Mouse (Mus musculus) MEL (cell line): ENCODE data around the gene Fam219a.

Source experiments
- CTCF ChIP-seq, 3 experiments: IDR thresholded peaks in 2 of 3; conservative IDR thresholded peaks in 1 of 3; 2 replicates each; pipeline ENCODE4 v1.5.1; 2011 to 2012; ENCODE audit warnings: low read length in 3 of 3, low read depth in 2 of 3, mild to moderate bottlenecking in 2 of 3, improper control_type of control experiment in 1 of 3, inconsistent platforms in 1 of 3, mixed read lengths in 1 of 3, moderate library complexity in 1 of 3; ENCODE audit not compliant: control insufficient read depth in 1 of 3, insufficient read depth in 1 of 3, poor library complexity in 1 of 3, severe bottlenecking in 1 of 3
- MAFK ChIP-seq: IDR thresholded peaks from 2 replicates; pipeline ENCODE4 v1.6.1; 2011; ENCODE audit warnings: low read depth, mild to moderate bottlenecking, low read length, improper control_type of control experiment, borderline replicate concordance
- POLR2A ChIP-seq, 2 experiments: IDR thresholded peaks; 2 replicates each; pipeline ENCODE4 v1.6.1; 2011 to 2012; ENCODE audit warnings: low read length in 2 of 2, mild to moderate bottlenecking in 2 of 2, control low read depth in 1 of 2, improper control_type of control experiment in 1 of 2, low read depth in 1 of 2, moderate library complexity in 1 of 2; ENCODE audit not compliant: control insufficient read depth in 1 of 2, insufficient read depth in 1 of 2, poor library complexity in 1 of 2
- POLR2AphosphoS5 ChIP-seq: IDR thresholded peaks from 2 replicates; pipeline ENCODE4 v1.6.1; 2012; ENCODE audit warnings: low read depth, borderline replicate concordance, mild to moderate bottlenecking, inconsistent platforms, low read length, moderate library complexity, mixed read lengths
- SIN3A ChIP-seq: IDR thresholded peaks from 2 replicates; pipeline ENCODE4 v1.6.1; 2012; ENCODE audit warnings: low read length, improper control_type of control experiment, inconsistent platforms
- TCF12 ChIP-seq: IDR thresholded peaks from 2 replicates; pipeline ENCODE4 v1.6.1; 2014; ENCODE audit warnings: low read depth, mild to moderate bottlenecking, inconsistent platforms, low read length, improper control_type of control experiment, moderate library complexity

GRCm38 (mm10) chr4:41527076-41527475 lies 42.3 kb downstream of the Fam219a start:
- TF ChIP-seq TCF12 (no peak), CTCF (IDR thresholded peaks at IDR 0.05 in 2 of 3, conservative IDR thresholded peaks at IDR 0.05 in 1 of 3; ENCODE audit: control insufficient read depth in 1 of 3, insufficient read depth in 1 of 3, low read depth in 2 of 3, low read length in 3 of 3, poor library complexity in 1 of 3, severe bottlenecking in 1 of 3) (no peak), POLR2AphosphoS5 (no peak), MAFK (no peak), POLR2A (IDR thresholded peaks at IDR 0.05; ENCODE audit: control insufficient read depth in 1 of 2, insufficient read depth in 1 of 2, low read depth in 1 of 2, low read length in 2 of 2, poor library complexity in 1 of 2) (no peak), SIN3A (no peak)
